Mouse (Mus musculus): ENCODE results near the gene Aldh8a1.

Aldh8a1 gene

DNA sequence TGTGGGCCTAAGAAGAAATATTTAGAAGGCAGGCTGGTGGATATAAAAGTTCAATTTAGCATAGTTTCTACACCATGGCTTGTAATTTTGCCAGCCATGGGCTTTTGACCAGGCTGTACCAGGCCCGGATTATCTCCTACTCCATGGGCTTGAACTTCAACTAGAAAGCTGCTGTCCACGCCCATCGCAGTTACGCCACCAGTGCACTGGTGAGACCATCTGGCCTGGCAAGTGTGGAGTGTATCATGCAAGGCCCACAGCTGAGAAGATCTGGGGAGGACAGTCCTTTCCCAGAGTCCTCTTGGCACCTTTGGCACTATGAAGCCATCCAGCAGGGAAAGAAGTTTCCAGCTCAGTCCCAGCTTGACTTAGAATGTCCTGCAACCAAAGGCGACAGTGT is 39.1 kb downstream of the Aldh8a1 start:
- no peak for DNase-seq (ENCODE audit: low spot score in 2 of 2)

DNA sequence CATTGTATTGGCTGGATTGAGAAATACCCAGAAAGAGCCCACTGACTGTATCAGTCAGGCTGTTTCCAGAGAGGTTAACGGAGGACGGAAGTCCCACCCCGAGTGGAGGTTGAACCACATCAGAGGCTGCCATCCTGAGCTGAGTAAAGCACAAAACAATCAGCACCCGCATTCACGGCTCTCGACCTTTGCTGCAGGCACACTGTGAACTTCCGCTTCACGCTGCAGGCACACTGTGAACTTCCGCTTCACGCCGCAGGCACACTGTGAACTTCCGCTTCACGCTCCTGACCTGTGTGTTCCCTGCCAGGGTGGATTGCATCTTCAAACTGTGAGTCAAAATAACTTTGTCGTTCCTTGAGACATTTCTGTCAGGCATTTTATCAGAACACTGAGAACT is 42.1 kb downstream of the Aldh8a1 start:
- DNase-seq (ENCODE audit: low spot score in 2 of 2): no peak

DNA sequence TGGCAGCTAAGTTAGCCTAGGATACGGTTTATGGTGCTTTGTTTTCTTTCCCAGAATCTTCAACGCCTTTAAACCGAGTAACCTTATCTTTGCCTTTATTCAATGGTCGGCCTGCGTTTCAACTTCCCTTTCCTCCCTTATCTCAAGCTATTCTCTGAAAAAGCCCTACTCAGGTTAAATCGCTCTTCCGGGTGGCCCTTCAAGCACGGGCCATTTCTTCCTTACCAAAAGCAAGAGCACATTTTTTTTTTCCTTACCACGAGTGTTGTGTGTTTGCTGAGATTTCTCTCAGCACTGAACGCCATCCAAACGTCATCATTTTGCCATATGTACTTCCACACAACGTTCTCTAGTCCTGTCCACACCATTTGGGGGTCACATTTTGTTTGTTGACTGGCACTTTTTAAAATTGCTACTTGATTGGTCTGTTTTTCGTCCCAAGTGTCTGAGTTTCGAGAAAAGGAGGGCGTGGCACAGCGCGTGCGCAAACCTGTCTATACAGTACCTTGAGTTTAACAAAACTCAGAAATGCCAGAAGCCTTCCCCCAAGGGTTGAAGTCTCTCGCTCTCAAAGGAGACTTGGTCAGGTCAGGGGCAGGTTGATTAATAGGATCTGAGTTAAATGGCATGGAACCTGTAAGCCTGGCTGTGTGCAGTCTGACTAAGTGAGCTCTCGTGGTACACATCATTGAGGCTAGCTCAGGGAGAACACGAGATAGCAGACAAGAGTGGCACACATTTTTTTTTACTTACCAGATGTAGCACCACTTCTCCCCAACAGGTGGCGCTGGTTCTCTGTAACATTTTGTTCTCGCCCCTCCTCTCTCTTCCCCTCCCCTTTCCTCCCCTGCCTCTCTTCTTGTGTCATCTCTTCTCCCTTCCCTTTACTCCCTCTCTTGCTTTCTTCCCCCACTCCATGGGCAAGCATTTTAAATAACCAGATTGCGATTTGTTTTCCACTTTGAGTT is 43.6 kb downstream of the Aldh8a1 start:
- DNase-seq (ENCODE audit: low spot score in 2 of 2): peak; percentile 51 to 60

DNA sequence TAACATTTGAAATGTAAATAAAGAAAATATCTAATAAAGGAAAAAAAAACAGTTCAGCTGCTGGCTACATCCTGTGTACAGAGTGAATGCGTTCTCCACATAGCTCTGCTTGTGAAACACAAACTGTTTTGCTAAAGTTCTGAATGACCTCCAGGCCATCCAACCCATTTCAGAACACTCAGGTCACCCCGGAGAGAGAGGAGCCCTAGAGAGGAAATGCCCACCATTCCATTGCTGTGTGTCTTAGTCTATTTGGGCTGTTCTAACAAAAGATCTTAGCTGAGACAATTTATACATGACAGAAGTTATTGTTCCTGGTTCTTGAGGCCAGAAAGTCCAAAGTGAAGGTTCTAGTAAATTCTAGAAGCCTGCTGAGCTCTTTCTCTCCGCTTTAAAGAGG is 49.4 kb downstream of the Aldh8a1 start:
- DNase-seq (ENCODE audit: low spot score in 2 of 2): no peak

DNA sequence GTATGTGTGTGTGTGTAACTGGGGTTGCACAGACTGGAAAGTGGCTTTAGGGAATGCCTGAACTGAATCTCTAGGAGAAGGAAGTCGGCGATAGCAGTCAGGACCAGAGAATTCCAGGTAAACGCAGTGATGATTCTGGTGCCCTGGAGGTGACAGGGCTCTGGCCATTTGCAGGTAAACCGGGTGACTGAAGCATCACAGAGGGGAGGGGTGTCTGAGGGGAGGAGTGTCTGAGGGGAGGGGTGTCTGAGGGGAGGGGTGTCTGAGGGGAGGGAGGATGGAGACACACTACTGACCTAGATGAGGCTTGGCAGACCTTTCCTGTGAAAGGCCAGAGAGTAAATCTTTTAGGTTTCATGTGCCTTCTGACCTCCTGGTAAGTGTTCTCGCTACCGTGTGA is 50.9 kb downstream of the Aldh8a1 start:
- DNase-seq (ENCODE audit: low spot score in 2 of 2): no peak

DNA sequence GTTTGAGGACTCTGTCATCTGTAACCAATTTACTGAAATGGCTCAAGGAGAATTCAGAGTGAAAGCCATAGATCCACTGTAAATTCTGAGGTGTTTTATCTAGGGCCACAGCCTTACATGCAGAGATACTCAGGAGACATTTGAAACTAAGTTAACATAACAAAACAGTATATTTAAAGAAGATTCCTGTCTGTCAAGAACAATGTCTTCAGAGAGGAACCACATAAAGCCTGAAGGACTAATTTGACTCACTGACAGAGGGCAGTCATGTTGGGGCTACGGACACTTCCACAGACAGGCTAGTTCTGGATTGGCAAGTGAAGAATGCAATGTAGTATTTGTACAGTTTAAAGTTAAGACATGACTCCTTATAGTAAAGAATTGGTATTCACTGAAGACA is 62.2 kb downstream of the Aldh8a1 start:
- DNase-seq (ENCODE audit: low spot score in 2 of 2): no peak

DNA sequence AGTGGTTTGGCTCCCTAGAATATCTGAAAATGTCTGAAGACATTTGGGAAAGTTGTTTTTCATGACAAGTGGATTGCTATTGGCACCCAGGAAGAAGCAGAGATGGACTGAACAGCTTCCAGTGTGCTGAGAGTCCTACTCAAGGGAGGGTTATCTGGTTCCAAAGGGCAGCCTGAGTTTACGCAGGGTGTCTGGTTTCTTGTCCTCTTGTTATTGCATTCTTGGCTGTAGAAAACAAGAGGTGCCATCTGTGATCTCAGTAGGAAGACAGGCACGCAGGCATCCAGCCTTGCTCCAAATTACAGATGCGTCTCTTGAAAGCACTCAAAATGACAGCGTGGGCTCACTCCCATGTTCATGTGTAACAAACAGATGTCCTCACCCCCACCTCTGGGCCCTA is 63.9 kb downstream of the Aldh8a1 start:
- DNase-seq (ENCODE audit: low spot score in 2 of 2): no peak

DNA sequence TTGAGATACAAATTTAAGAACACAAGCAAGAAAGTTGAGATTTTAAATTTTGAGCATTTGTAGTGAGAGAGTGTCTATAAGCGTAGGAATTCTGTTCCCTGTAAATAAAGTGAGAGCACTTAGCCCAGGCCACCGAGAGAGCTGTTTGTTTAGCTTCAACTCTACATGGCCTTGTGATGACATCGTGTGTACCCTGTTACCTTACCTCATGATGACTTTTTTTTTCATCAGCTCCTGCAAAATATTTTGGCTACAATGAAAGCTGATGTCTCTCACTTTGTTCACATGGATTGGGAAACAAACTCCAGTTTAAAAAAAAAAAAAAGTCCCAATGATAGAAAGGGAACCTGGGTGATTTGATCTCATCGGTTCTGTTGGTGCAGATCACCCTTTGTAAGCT is 64.6 kb downstream of the Aldh8a1 start:
- no peak for DNase-seq (ENCODE audit: low spot score in 2 of 2)

DNA sequence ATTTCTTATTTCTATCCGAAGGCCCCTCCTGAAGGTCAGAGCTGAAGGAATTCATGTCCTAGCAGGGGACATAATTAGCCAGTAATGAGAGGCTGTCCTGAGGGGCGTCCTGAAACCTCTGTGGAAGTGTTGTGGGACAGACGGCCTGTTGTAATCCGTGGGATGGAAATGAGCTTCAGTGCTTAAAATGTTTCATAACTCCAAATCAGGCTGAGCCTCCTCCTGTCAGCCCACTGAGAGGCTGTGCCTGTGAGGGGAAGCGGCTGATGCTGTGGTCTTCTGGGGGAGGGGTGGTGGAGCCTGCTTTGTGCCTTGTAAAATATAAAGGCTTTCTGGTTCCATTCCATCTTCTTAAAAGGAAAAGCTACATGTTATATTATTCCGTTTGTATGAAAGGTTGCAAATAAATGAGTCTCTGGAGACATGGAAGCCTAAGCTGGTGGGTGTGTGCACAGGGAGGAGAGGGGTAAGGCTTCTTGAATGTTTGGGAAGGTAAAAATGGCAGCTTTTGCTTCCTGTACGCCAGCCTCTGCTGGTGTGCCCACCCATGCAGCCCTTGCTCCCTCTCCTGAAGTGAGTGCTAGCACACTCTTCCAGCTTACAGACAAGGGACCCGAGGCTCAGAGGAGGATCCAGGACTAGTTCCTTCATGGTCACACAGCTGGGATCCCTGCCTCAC is 66.7 kb downstream of the Aldh8a1 start:
- peak in 1 of 2 experiments; percentile 23 for DNase-seq (ENCODE audit: low spot score in 2 of 2)

DNA sequence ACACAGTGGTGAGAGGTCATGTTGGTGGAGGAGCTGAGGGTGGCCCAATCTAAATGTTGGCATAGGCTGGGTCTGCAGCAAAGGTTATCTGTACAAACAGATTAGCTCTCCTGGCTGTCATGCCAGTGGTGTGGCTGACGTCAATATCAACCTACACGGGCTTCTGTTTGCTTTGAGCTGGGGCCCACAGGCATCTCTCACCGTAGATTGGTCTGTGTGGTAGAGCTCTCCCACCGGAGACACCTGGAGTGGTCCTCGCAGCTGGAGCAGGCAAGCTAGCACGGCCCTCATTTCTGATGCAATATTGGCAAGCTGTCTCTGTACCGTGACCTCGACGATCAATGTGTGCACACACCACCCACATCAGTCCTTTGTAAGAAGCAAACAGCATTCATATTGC is 67.3 kb downstream of the Aldh8a1 start:
- no peak for DNase-seq (ENCODE audit: low spot score in 2 of 2)

All from frontal cortex, postnatal 25 days (tissue).